Mouse (Mus musculus) small intestine, adult 2 months (tissue): ENCODE measurements around the gene Cdh13. TPM values are rescaled to one million over a fixed set of nuclear protein-coding genes. Genes with fewer than 3 reads are reported as not detected.

Source experiments
- H3K27ac ChIP-seq: fragments of 200-500 bp; 2 replicates; pipeline ENCODE4 v1.5.1; 2012; ENCODE audit warnings: low read depth, low read length, control low read depth, inconsistent platforms; ENCODE audit not compliant: insufficient read depth
- H3K27me3 ChIP-seq: fragments of 200-500 bp; 2 replicates; pipeline ENCODE4 v1.6.1; 2012; ENCODE audit warnings: mild to moderate bottlenecking, moderate library complexity, low read length, inconsistent platforms; ENCODE audit not compliant: control insufficient read depth, insufficient read depth
- H3K36me3 ChIP-seq: fragments of 200-500 bp; 2 replicates; pipeline ENCODE4 v1.6.1; 2012; ENCODE audit warnings: mild to moderate bottlenecking, low read length, control low read depth, inconsistent platforms; ENCODE audit not compliant: control insufficient read depth, insufficient read depth
- H3K4me1 ChIP-seq: fragments of 200-500 bp; 2 replicates; pipeline ENCODE4 v1.6.1; 2012; ENCODE audit warnings: low read length, inconsistent platforms, mixed read lengths; ENCODE audit not compliant: control insufficient read depth, insufficient read depth, insufficient read length
- H3K4me3 ChIP-seq: fragments of 200-500 bp; 2 replicates; pipeline ENCODE4 v1.5.1; 2012; ENCODE audit warnings: low read depth, mild to moderate bottlenecking, control low read depth, inconsistent platforms, low read length, moderate library complexity
- CTCF ChIP-seq: fragments of 200-500 bp; IDR thresholded peaks from 2 replicates; pipeline ENCODE4 v1.5.1; 2012; ENCODE audit warnings: low read depth, mild to moderate bottlenecking, control low read depth, inconsistent platforms, low read length, moderate library complexity, mixed read lengths; ENCODE audit not compliant: insufficient replicate concordance, insufficient read length; ENCODE audit errors: extremely low read depth
- POLR2A ChIP-seq: fragments of 200-500 bp; IDR thresholded peaks from 2 replicates; pipeline ENCODE4 v1.6.1; 2012; ENCODE audit warnings: low read depth, mild to moderate bottlenecking, control low read depth, inconsistent platforms, low read length, moderate library complexity
- WGBS: fragments of 180-500 bp; shearing (Covaris S2); methylation state at CpG from one replicate; pipeline ENCODE4 v1.1.7; 2018; 5-methylcytosine and 5-hydroxymethylcytosine counted together
- polyA plus RNA-seq: library from polyadenylated mRNA; depleted of rRNA; stranded (reverse); fragments of >200 nt; gene quantifications from 2 replicates; pipeline ENCODE4 v1.2.3, GENCODE M21; 2012

Cdh13 gene
- polyA plus RNA-seq, 1 experiment: 4.6 TPM

GRCm38 (mm10) chr8:118852861-118853260, 569.3 kb downstream of the Cdh13 start:
- Histone ChIP-seq H3K4me1 (no peaks in the 10 kb centered on the region), H3K27ac (no peak overlapping the region), H3K27me3 (no peaks in the 10 kb centered on the region), H3K4me3 (no peak overlapping the region), H3K36me3 (no peaks in the 10 kb centered on the region)
- 82% methylated on average over 12 of the region's 12 CpGs for WGBS
- TF ChIP-seq POLR2A (no peak), CTCF (no peak)

GRCm38 (mm10) chr8:118854656-118855055, 571.1 kb downstream of the Cdh13 start:
- Histone ChIP-seq H3K27ac (no peak overlapping the region), H3K4me3 (no peak overlapping the region), H3K4me1 (no peaks in the 10 kb centered on the region), H3K27me3 (no peaks in the 10 kb centered on the region), H3K36me3 (no peaks in the 10 kb centered on the region)
- 77% methylated on average over 8 of the region's 8 CpGs for WGBS
- TF ChIP-seq CTCF: no peak
- TF ChIP-seq POLR2A: no peak

- TF ChIP-seq CTCF: no peak
- no peak for TF ChIP-seq POLR2A
- Histone ChIP-seq H3K27me3 (no peaks in the 10 kb centered on the region), H3K4me1 (no peaks in the 10 kb centered on the region), H3K4me3 (no peak overlapping the region), H3K27ac (no peak overlapping the region), H3K36me3 (no peaks in the 10 kb centered on the region)
- 71% methylated on average over 6 of the region's 6 CpGs for WGBS
Observed at GRCm38 (mm10) chr8:118866332-118866731, 582.8 kb downstream of the Cdh13 start.

GRCm38 (mm10) chr8:118870711-118871110, 587.2 kb downstream of the Cdh13 start:
- Histone ChIP-seq H3K27me3 (no peaks in the 10 kb centered on the region), H3K4me3 (no peak overlapping the region), H3K4me1 (no peaks in the 10 kb centered on the region), H3K36me3 (no peaks in the 10 kb centered on the region), H3K27ac (no peak overlapping the region)
- WGBS: 76% methylated on average over 8 of the region's 8 CpGs
- TF ChIP-seq POLR2A (no peak), CTCF (no peak)

- TF ChIP-seq POLR2A (no peak), CTCF (no peak)
- no peaks in the 10 kb centered on the region for H3K4me1 ChIP-seq
- H3K27me3 ChIP-seq: no peaks in the 10 kb centered on the region
- H3K36me3 ChIP-seq: no peaks in the 10 kb centered on the region
- WGBS: 82% methylated on average over 11 of the region's 11 CpGs
- no peak overlapping the region for H3K4me3 ChIP-seq
- H3K27ac ChIP-seq: no peak overlapping the region
Observed at GRCm38 (mm10) chr8:118879939-118880825, 596.6 kb downstream of the Cdh13 start.

- WGBS: 76% methylated on average over 8 of the region's 8 CpGs
- H3K27me3 ChIP-seq: no peaks in the 10 kb centered on the region
- H3K36me3 ChIP-seq: no peaks in the 10 kb centered on the region
- H3K4me3 ChIP-seq: no peak overlapping the region
- TF ChIP-seq CTCF (no peak), POLR2A (no peak)
- no peaks in the 10 kb centered on the region for H3K4me1 ChIP-seq
- H3K27ac ChIP-seq: no peak overlapping the region
Observed at GRCm38 (mm10) chr8:118884296-118884695, 600.8 kb downstream of the Cdh13 start.

GRCm38 (mm10) chr8:118884988-118885387, 601.5 kb downstream of the Cdh13 start:
- Histone ChIP-seq H3K36me3 (no peaks in the 10 kb centered on the region), H3K27ac (no peak overlapping the region), H3K27me3 (no peaks in the 10 kb centered on the region), H3K4me1 (no peaks in the 10 kb centered on the region), H3K4me3 (no peak overlapping the region)
- 74% methylated on average over 11 of the region's 11 CpGs for WGBS
- no peak for TF ChIP-seq POLR2A
- no peak for TF ChIP-seq CTCF
